Mouse (Mus musculus) inflammation-experienced regulatory T-cells (primary cell): ENCODE data around the gene Fam81a. TPM values are rescaled to one million over a fixed set of nuclear protein-coding genes. Genes with fewer than 3 reads are reported as not detected.

Experiments used
- polyA plus RNA-seq, 2 experiments: library from polyadenylated mRNA; unstranded; fragments of 100-300 nt; shearing (Covaris generic); gene quantifications; one replicate each; pipeline ENCODE4 v1.2.1; 2017

The Fam81a gene
- under 1 TPM; 0.15 to 0.43 TPM for polyA plus RNA-seq

DNA sequence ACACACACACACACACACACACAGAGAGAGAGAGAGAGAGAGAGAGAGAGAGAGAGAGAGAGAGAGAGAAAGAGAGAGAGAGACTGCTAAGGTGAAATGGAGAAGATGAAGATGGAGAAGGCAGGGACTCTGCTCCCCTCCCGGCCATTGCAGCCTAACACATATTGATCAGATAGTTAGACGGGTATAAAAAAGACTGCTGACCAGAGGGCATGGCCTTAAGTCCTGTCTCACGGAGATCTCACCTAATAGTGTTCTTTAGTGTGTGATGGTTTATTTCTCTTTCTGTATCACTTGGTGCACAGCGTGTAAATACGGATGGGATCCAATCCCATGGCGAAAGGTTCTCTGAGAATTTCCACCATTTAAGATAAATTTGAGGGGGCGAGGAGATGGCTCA lies at the start of gene Fam81a:
Gene Fam81a (minus strand): TSS at position 101 of the 400 bp plus-strand sequence.

Other genes starting within 250 kb of the Fam81a start
- gene Bnip2, start 153.1 kb downstream of the Fam81a start, polyA plus RNA-seq: 100 to 1,000 TPM in 1 of 2 experiments, 10 to 100 TPM in 1; 99.7 to 118 TPM
- 100 to 1,000 TPM; 142 to 148 TPM for gene Gtf2a2, start 130.0 kb downstream of the Fam81a start, polyA plus RNA-seq
- gene Gcnt3, start 104.5 kb downstream of the Fam81a start, polyA plus RNA-seq: under 1 TPM in 1 of 2 experiments, not detected in 1; 0.11 TPM
- 10 to 100 TPM; 28.2 to 68.9 TPM for gene Myo1e, start 64.8 kb upstream of the Fam81a start, polyA plus RNA-seq